Mouse (Mus musculus) MEL (cell line): Measurements from ENCODE around the gene Lrrc46. TPM values are rescaled to one million over a fixed set of nuclear protein-coding genes. Genes with fewer than 3 reads are reported as not detected.

Experiments
- DNase-seq: peaks from one replicate; pipeline ENCODE4 v3.0.0; 2011; ENCODE audit warnings: low read depth, low spot score
- H3K27ac ChIP-seq: 2 replicates; pipeline ENCODE4 v1.5.1; 2012; ENCODE audit warnings: low read depth, mild to moderate bottlenecking, control low read depth, low read length, moderate library complexity; ENCODE audit not compliant: control insufficient read depth
- H3K27me3 ChIP-seq, 2 experiments: fragments of 150-350 bp in 1 of 2; sonication (generic) in 1 of 2; 2 replicates each; pipeline ENCODE4 v1.6.1; 2012; ENCODE audit warnings: low read length in 2 of 2, mild to moderate bottlenecking in 2 of 2, improper control_type of control experiment in 1 of 2, moderate library complexity in 1 of 2; ENCODE audit not compliant: insufficient read depth in 2 of 2, control insufficient read depth in 1 of 2
- H3K36me3 ChIP-seq, 2 experiments: 2 replicates each; pipeline ENCODE4 v1.6.1; 2012 to 2014; ENCODE audit warnings: low read length in 2 of 2, improper control_type of control experiment in 1 of 2, inconsistent platforms in 1 of 2, mild to moderate bottlenecking in 1 of 2; ENCODE audit not compliant: insufficient read depth in 2 of 2, control insufficient read depth in 1 of 2
- H3K4me1 ChIP-seq, 2 experiments: fragments of 150-350 bp in 1 of 2; sonication (generic) in 1 of 2; 2 replicates each; pipeline ENCODE4 v1.6.1; 2012; ENCODE audit warnings: low read length in 2 of 2, improper control_type of control experiment in 1 of 2, mild to moderate bottlenecking in 1 of 2; ENCODE audit not compliant: insufficient read depth in 2 of 2, control insufficient read depth in 1 of 2
- H3K4me3 ChIP-seq, 2 experiments: fragments of 150-350 bp in 1 of 2; sonication (generic) in 1 of 2; 2 replicates each; pipeline ENCODE4 v1.5.1; 2012; ENCODE audit warnings: low read depth in 2 of 2, low read length in 2 of 2, mild to moderate bottlenecking in 2 of 2, moderate library complexity in 2 of 2, control low read depth in 1 of 2, improper control_type of control experiment in 1 of 2; ENCODE audit not compliant: control insufficient read depth in 1 of 2, insufficient read depth in 1 of 2
- H3K79me2 ChIP-seq: 2 replicates; pipeline ENCODE4 v1.6.1; 2012; ENCODE audit warnings: mild to moderate bottlenecking, low read length, moderate library complexity; ENCODE audit not compliant: control insufficient read depth, poor library complexity, insufficient read depth
- H3K9ac ChIP-seq: 2 replicates; pipeline ENCODE4 v1.6.1; 2012; ENCODE audit warnings: low read depth, mild to moderate bottlenecking, control low read depth, low read length, moderate library complexity; ENCODE audit not compliant: control insufficient read depth, poor library complexity, severe bottlenecking
- H3K9me3 ChIP-seq: fragments of 150-350 bp; sonication (generic); replicated peaks from 2 replicates; pipeline ENCODE4 v1.6.1; 2012; ENCODE audit warnings: mild to moderate bottlenecking, low read length, improper control_type of control experiment, moderate library complexity; ENCODE audit not compliant: insufficient read depth
- BHLHE40 ChIP-seq: IDR thresholded peaks from 2 replicates; pipeline ENCODE4 v1.6.1; 2012; ENCODE audit warnings: low read depth, mild to moderate bottlenecking, inconsistent platforms, low read length, improper control_type of control experiment, borderline replicate concordance
- CHD1 ChIP-seq: IDR thresholded peaks from 2 replicates; pipeline ENCODE4 v1.6.1; 2012; ENCODE audit warnings: low read depth, mild to moderate bottlenecking, inconsistent platforms, low read length, improper control_type of control experiment
- ETS1 ChIP-seq: IDR thresholded peaks from 2 replicates; pipeline ENCODE4 v1.6.1; 2012; ENCODE audit warnings: low read depth, mild to moderate bottlenecking, inconsistent platforms, low read length, improper control_type of control experiment, moderate library complexity
- HCFC1 ChIP-seq: IDR thresholded peaks from 2 replicates; pipeline ENCODE4 v1.6.1; 2012; ENCODE audit warnings: low read depth, mild to moderate bottlenecking, inconsistent platforms, low read length, improper control_type of control experiment, moderate library complexity
- KAT2A ChIP-seq: conservative IDR thresholded peaks from 2 replicates; pipeline ENCODE4 v1.6.1; 2012; ENCODE audit warnings: low read depth, low read length, improper control_type of control experiment, inconsistent platforms
- MAX ChIP-seq: IDR thresholded peaks from 2 replicates; pipeline ENCODE4 v1.6.1; 2011; ENCODE audit warnings: low read length, improper control_type of control experiment
- MEF2A ChIP-seq: IDR thresholded peaks from 2 replicates; pipeline ENCODE4 v1.6.1; 2014; ENCODE audit warnings: low read depth, mild to moderate bottlenecking, inconsistent platforms, low read length, improper control_type of control experiment; ENCODE audit not compliant: poor library complexity, insufficient replicate concordance, severe bottlenecking; ENCODE audit errors: extremely low read depth
- MXI1 ChIP-seq: IDR thresholded peaks from 2 replicates; pipeline ENCODE4 v1.6.1; 2011; ENCODE audit warnings: mild to moderate bottlenecking, low read depth, low read length, improper control_type of control experiment
- MYC ChIP-seq: IDR thresholded peaks from 2 replicates; pipeline ENCODE4 v1.6.1; 2011; ENCODE audit warnings: low read depth, mild to moderate bottlenecking, low read length, improper control_type of control experiment, moderate library complexity
- NRF1 ChIP-seq: IDR thresholded peaks from 2 replicates; pipeline ENCODE4 v1.6.1; 2014; ENCODE audit warnings: low read depth, mild to moderate bottlenecking, inconsistent platforms, low read length, improper control_type of control experiment, moderate library complexity; ENCODE audit not compliant: poor library complexity, insufficient read depth, severe bottlenecking
- POLR2AphosphoS2 ChIP-seq: IDR thresholded peaks from 2 replicates; pipeline ENCODE4 v1.6.1; 2011; ENCODE audit warnings: low read length, improper control_type of control experiment
- RCOR1 ChIP-seq: IDR thresholded peaks from 2 replicates; pipeline ENCODE4 v1.6.1; 2012; ENCODE audit warnings: low read depth, mild to moderate bottlenecking, inconsistent platforms, low read length, improper control_type of control experiment
- SIN3A ChIP-seq: IDR thresholded peaks from 2 replicates; pipeline ENCODE4 v1.6.1; 2012; ENCODE audit warnings: low read length, improper control_type of control experiment, inconsistent platforms
- TAL1 ChIP-seq: IDR thresholded peaks from 2 replicates; pipeline ENCODE4 v1.6.1; 2012; ENCODE audit warnings: mild to moderate bottlenecking, inconsistent platforms, low read length, moderate library complexity, mixed read lengths
- TBP ChIP-seq: IDR thresholded peaks from 2 replicates; pipeline ENCODE4 v1.8.0; 2011; ENCODE audit warnings: low read depth, low read length, improper control_type of control experiment
- ZC3H11A ChIP-seq: IDR thresholded peaks from 2 replicates; pipeline ENCODE4 v1.6.1; 2012; ENCODE audit warnings: low read depth, mild to moderate bottlenecking, inconsistent platforms, low read length, improper control_type of control experiment
- ZKSCAN1 ChIP-seq: IDR thresholded peaks from 2 replicates; pipeline ENCODE4 v1.6.1; 2012; ENCODE audit warnings: low read depth, mild to moderate bottlenecking, inconsistent platforms, low read length, improper control_type of control experiment, moderate library complexity
- ZMIZ1 ChIP-seq: IDR thresholded peaks from 2 replicates; pipeline ENCODE4 v1.6.1; 2012; ENCODE audit warnings: low read depth, mild to moderate bottlenecking, inconsistent platforms, low read length, improper control_type of control experiment, moderate library complexity
- ZNF384 ChIP-seq: IDR thresholded peaks from 2 replicates; pipeline ENCODE4 v1.6.1; 2012; ENCODE audit warnings: low read depth, mild to moderate bottlenecking, inconsistent platforms, low read length, improper control_type of control experiment
- polyA plus RNA-seq, 2 experiments: library from polyadenylated mRNA; stranded (reverse) in 1 of 2; unstranded in 1 of 2; fragments of >175 nt in 1 of 2; fragments of >200 nt in 1 of 2; gene quantifications; 2 replicates each; pipeline versions ENCODE4 v1.2.1 to v1.2.4; 2012; ENCODE audit warnings: low replicate concordance in 2 of 2, low read depth in 1 of 2; ENCODE audit not compliant: insufficient read length in 2 of 2, insufficient read depth in 1 of 2, missing spikeins in 1 of 2
- total RNA-seq: library from RNA; depleted of rRNA; stranded (reverse); fragments of 300-350 nt; gene quantifications from 2 replicates; pipeline ENCODE4 v1.2.3, GENCODE M21; 2012

The Lrrc46 gene
- total and polyA plus RNA-seq, 3 experiments: 0.19 to 0.75 TPM; not detected in 1

- DNase-seq: peak; percentile 76
- no peaks in the 10 kb centered on the region for H3K27me3 ChIP-seq
- H3K4me3 ChIP-seq: peak overlapping the region; percentile 78 to 88
- no peaks in the 10 kb centered on the region for H3K9me3 ChIP-seq
- TF ChIP-seq MAX (no peak), CHD1 (no peak), ZNF384 (no peak), MEF2A (no peak), HCFC1 (peak; percentile 13; the same call in 1 of the 2 replicates), ZMIZ1 (no peak), ZKSCAN1 (no peak), ZC3H11A (no peak)
- H3K4me1 ChIP-seq: peaks cover 0 to 16% of the 10 kb centered on the region in 2 experiments; a peak in 2 of 4 replicates
- H3K36me3 ChIP-seq: no peaks in the 10 kb centered on the region; a peak in 1 of 4 replicates
- H3K9ac ChIP-seq: no peak overlapping the region; the same call in 1 of the 2 replicates
- peaks cover 10% of the 10 kb centered on the region for H3K79me2 ChIP-seq
- no peak overlapping the region for H3K27ac ChIP-seq
Measured at GRCm38 (mm10) chr11:97052219-97052646, 11.0 kb upstream of the Lrrc46 start.

- peak overlapping the region; percentile 54 for H3K27ac ChIP-seq
- peak overlapping the region; percentile 78 to 88 for H3K4me3 ChIP-seq
- peak; percentile 70 for DNase-seq
- TF ChIP-seq ZNF384: no peak
- no peak for TF ChIP-seq NRF1
- TF ChIP-seq MXI1: peak; percentile 14
- no peak for TF ChIP-seq KAT2A
- no peak for TF ChIP-seq TBP
- TF ChIP-seq TAL1: no peak
- no peak for TF ChIP-seq POLR2AphosphoS2
- TF ChIP-seq RCOR1: no peak
- TF ChIP-seq SIN3A: peak; percentile 11; the same call in 1 of the 2 replicates
- TF ChIP-seq ETS1: no peak
- no peak for TF ChIP-seq BHLHE40
- TF ChIP-seq MYC: 0 out of 2 replicates have a peak, but pooled peaks have one; percentile 16
- H3K36me3 ChIP-seq: no peaks in the 10 kb centered on the region
- peak overlapping the region; percentile 83 for H3K9ac ChIP-seq
- H3K79me2 ChIP-seq: peaks cover 10% of the 10 kb centered on the region
- no peaks in the 10 kb centered on the region for H3K9me3 ChIP-seq
- H3K4me1 ChIP-seq: peaks cover 0 to 16% of the 10 kb centered on the region in 2 experiments; a peak in 2 of 4 replicates
- H3K27me3 ChIP-seq: no peaks in the 10 kb centered on the region
Measured at GRCm38 (mm10) chr11:97050944-97051586, 9.9 kb upstream of the Lrrc46 start.
